Mouse (Mus musculus) 3134 (cell line): ENCODE results near the gene Abca1.

ENCODE experiments used
- DNase-seq: peaks from one replicate; pipeline ENCODE4 v3.0.0-alpha.2; 2011; ENCODE audit warnings: low spot score; ENCODE audit not compliant: insufficient read length; ENCODE audit errors: extremely low read depth

Gene Abca1

GRCm38 (mm10) chr4:53018392-53018791 lies 141.3 kb downstream of the Abca1 start:
- no peak for DNase-seq

DNA sequence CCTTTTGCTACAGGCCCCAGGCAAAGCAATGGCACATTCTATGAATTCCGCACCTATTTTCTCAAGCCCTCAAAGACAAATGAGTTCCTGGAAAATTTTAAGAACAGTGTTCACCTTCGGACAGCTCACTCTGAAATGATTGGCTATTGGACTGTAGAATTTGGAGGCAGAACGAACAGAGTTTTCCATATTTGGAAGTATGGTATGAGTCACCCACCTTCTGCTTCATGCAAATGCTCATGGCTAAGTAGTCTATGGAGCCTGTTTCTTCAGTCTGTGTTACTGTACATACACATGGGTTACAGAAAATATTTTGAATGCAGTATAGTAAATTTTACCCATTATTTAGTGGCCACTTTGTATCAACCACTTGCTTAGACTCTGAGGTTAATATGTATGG lies 144.7 kb downstream of the Abca1 start:
- DNase-seq: no peak

DNA sequence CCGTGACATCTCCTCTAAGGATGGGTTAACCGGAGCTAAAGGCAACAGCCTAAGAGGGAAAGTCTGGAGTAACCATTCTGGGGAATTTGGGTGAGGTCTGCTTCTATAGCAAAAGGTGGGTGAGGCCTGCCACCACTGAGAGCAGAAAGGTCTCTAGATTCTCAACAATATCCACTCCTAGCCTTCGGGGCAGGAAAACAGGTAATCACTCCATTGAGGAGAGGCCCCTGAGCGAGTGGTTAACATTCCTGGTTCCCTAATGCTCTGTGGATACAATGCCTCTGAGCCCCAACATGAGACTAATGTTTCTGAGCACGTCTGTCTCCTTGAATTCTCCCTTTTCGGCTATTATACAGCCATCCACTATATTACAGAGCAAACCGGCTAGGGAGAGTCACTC lies 145.3 kb downstream of the Abca1 start:
- DNase-seq: no peak

GRCm38 (mm10) chr4:53011732-53012361 lies 147.8 kb downstream of the Abca1 start, which contains the start of gene Nipsnap3b:
TSS of gene Nipsnap3b (plus strand) at chr4:53011880.
- DNase-seq: peak; percentile 99

DNA sequence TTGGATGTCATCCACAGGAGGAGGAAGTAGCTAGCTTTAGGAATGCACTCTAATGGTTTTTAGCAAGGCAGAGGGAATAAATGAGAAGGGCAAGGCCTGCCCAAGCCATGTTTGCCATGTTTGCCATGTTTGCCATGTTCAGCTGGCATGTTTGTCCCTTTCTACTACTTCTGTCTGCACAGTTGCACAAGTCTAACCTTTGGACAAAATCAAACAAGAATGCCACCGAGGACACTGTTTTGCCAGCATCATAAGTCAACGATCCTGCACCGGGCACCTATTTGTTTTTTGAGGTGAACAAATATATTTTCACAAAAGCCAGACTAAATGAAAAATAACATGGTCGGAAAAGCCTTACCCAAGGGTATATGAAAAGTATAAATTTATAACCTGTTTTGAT lies 149.8 kb downstream of the Abca1 start:
- no peak for DNase-seq

GRCm38 (mm10) chr4:53009183-53009582 lies 150.5 kb downstream of the Abca1 start:
- no peak for DNase-seq

GRCm38 (mm10) chr4:53000154-53000553 lies 159.5 kb downstream of the Abca1 start:
- DNase-seq: no peak

GRCm38 (mm10) chr4:52999449-52999848 lies 160.2 kb downstream of the Abca1 start:
- DNase-seq: peak; percentile 28

GRCm38 (mm10) chr4:52989248-52989647 lies 170.4 kb downstream of the Abca1 start, which contains the start of gene Nipsnap3a:
TSS of gene Nipsnap3a (plus strand) at chr4:52989272.
- peak; percentile 3 for DNase-seq

GRCm38 (mm10) chr4:52986266-52986665 lies 173.4 kb downstream of the Abca1 start:
- no peak for DNase-seq

GRCm38 (mm10) chr4:52985216-52985615 lies 174.5 kb downstream of the Abca1 start:
- peak; percentile 15 for DNase-seq
